Mouse (Mus musculus): ENCODE data around the gene Gskip.

Gskip gene

DNA sequence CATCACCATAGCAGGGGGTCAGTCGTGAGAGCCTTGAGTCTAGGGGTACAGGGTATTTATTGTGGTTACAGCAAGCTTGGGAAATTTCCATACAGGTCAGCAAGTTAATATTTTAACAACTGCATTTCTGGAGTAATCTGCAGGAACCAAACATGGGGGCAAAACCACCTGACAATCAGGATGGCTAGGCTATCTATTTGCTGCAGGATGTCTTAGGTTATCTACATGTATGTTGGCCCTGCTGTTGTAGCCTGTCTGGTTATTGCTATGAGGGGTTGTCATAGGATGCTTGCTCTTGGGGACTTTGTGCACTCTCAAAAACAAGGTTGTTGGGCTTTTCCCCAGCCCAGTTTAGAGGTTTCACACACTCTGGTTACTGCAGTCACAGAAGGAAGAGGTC is 40.0 kb downstream of the Gskip start:
- DNase-seq: no peak

DNA sequence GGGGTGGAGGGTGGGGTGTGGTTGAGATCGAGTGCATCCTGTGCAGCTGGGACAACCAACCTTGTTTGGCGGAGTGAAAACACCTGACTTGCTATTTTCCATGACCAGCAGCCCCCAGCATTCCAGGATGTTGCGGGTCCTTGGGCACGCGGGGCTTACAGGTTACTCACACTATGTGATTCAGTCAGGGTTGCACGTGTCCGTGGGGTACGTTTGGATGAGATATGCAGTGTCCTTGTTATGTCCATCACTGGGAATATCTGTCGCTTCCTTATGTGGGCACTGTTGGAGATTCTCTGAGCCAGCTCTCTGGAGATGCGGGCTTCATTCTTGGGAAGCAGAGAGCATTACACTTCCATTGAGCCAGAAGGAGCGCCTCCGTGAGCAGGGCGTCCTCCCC is 41.1 kb downstream of the Gskip start:
- DNase-seq: no peak

DNA sequence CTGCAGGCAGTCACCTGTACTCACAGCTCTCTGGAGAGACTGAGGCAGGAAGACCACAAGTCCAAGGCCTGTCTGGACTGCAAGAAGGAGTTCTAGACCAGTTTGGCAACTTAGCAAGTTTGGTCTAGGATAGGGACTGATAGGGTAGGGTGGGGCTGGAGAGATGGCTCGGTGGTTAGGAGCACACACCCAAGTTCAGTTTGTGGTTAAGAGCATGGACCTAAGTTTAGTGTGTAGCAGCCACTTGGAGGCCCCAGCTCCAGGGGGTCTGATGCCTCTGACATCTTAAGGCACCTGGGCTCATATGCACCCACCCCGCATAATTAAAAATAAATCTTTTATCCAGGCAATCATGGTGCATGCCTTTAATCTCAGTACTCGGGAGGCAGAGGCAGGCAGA is 42.6 kb downstream of the Gskip start:
- no peak for DNase-seq

DNA sequence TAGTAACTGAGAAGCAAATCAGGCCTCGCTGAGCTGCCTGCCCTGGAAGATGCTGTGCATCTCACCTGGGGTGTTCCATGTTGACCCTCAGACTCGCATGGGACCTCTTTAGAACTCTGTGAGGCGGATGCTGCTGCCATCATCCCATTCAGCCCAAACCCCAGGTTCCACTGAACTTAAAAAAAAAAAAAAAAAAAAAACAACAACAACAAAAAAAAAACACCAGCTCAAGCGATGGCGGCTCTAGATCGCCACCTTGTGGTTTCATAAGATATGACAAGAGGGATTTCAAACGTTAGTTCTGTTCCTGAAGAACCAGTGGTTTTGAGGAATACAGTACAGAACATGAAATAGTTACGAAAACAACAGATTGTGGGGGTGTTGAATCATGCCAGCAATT is 43.3 kb downstream of the Gskip start:
- peak; percentile 29 for DNase-seq

DNA sequence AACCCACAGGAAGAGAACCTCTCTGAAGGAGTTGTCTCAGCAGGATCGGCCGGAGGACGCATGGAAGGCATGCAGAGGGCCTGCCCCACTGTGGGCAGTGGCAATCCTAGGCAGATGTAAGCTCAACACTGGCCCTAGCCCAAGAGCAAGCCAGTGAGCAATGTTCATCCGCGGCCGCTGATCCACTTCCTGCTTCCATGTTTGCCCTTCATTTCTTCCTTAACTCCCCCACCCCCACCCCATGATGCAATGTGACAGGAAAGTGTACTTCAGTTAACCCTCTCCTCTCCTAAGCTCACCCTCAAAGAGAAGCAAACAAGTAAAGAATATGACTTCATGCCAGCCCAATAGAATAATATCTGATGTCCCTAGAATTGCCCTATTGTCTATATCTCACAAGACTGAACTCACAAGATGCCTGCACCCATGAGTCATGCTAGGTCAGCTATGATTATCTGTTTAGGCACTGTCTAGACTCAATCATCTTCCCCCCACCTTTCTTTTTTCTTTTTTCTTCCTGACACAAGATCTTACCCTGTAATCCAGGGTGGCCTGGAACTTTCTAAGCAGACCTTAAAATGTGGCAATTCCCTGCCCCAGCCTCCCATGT is 46.3 kb downstream of the Gskip start:
- no peak for DNase-seq

DNA sequence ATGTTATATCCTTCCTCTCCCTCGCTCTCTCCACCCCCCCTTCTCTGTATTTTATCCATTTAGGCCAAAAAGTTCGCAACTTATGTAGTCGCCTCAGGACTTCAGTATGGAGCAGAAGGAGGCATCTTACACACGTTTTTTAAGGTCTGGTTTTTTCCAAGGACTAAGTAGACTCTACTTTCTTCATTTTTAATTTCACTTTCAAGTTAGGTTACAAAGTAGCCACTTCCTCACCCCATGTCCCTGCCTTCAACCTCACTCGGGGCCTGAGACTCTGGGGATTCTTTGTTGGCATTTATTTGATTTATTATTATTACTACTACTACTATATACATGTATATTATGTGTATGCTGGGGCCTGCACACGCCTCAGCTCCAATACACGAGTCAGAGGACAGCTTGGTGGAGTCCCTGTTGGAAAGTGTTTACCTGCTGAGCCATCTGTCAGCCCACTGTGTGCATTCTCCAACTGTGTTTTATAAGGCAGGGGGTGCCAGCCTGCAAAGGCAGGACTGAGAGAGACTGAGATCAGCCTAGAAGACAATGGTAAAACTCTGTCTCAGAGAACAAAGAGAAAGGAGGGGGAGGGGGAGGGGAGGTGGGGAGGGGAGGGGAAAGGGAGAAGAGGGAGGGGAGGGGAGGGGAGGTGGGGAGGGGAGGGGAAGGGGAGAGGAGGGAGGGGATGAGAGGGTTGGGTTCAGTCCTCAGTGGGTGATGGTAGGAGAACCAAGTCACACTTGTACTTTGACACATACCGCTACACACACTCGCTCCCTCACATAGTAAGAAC is 48.9 kb downstream of the Gskip start:
- DNase-seq: no peak

DNA sequence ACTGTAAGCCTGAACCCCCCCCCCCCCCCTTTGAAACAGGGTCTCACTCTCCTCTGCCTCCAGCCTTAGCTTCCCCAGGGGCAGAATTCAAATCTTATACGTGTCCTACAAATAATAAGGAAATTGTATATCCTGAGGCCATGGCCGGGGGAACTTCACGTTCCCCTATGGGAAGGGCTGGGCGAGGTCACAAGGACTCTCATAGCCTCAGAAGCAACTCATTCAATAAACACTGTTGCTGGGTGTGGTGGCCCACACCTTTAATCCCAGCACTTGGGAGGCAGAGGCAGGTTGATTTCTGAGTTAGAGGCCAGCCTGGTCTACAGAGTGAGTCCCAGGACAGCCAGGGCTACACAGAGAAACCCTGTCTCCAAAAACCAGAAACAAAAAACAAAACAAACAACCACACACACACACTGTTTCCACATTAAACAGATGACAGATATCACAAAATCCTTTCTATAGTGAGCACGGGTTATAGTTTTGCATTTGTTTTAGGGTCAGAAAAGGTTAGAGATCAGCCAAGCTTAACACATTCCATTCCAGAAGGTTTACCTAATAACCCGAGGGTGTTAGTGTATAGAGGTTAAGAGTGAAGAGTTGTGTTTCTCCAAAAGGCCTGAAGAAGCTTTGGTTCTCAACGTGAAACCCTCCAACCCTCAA is 50.7 kb downstream of the Gskip start:
- DNase-seq: no peak

DNA sequence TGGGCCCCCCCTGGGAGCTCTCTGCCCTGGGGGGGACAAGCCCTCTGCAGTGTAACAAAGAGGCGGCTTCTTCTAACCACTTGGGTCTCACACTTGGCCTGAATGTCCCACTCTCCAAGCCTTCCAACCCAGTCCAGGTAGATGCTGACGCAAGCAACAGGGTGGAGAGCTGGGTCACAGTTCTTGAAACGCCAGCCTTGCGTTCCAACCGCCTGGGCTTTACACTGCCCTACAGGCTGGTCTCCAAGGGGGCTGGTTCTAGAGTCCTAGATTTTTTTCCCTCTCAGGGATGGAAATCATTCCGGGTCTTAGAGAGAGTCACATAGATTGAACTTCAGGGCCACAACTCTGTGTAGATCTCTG is 51.2 kb downstream of the Gskip start:
- no peak for DNase-seq

DNA sequence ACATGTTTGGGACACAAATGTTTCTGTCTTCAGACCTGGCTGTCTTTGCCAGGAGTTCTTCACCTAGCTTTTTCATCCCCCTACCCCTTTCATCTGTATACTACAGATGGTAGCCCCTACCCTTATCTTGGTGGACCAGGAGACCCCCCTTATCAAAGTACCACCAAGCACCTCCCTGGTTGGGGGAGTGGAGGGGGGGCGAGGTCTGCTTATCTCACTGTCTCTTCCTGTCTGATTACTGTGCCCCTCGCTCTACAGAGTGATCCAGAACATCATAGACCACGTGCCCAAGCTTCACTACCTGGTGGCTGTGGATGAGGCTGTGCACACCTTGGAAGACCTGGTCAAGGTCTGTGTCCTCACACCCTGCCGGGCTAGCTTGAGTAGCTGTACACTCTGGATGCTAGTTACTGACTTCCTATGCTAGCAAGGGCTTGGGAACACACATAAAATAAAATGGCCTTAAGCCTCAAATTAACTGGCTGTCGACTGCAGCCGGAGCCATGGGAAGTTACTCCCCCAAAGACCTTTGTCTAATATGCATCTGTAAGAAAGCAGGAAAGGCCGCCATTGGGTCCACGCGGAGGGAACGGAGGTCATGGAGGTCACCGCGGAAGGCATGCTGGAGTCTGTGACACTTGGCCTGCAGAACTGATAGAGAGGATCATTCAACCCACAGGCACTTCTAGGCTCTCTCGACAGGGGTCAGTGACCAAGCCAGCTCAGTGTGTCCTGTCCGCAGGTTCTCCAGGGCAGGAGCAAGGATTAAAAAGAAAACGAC is 53.9 kb downstream of the Gskip start:
- DNase-seq: no peak

DNA sequence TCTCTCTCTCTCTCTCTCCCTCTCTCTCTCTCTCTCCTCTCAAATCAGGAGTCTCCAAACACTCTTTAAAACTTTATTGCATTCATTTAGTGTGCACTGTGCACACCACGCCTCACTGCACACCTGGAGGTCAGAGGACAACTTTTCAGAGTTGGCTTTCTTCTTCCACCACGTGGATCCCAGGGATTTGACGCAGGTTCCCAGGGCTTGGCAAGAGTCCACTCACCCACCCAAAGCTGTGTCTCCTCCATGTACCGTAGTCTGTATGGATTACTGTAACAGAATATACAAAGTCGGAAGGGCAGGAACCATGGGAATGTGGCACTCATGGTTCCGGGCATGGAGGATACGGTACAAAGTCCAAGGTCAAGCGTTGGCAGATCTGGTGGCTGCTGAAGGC is 55.0 kb downstream of the Gskip start:
- no peak for DNase-seq

DNA sequence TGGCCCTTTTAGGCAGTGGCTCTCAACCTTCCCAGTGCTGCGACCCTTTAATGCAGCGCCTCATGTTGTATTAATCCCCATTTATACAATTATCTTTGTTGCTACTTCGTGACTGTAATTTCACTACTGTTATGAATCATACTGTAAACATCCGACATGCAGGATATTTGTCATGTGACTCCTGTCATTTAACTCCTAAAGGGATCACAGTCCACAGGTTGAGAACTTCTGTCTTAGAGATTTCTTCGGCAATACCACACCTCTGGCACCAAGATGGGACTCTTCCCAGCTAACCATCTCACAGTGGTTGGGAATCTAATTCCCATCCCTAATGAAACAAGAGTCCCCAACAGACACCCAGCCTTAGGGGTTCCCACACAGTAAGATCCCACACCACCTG is 63.5 kb downstream of the Gskip start:
- no peak for DNase-seq
